ENCODE assay signal across 9 mouse cellular contexts in genomic region chr7:24363228-24363627, GRCm38 (mm10). TPM values are rescaled to one million over a fixed set of nuclear protein-coding genes. Genes with fewer than 3 reads are reported as not detected.
DNase-seq lines count a peak whose midpoint lies in the region; ATAC-seq and TF ChIP-seq lines count a peak whose summit lies in the region.
"Had no signal": no experiment of that assay in that cellular context is flagged by ENCODE, and none has a peak within 500 bp of the region (broad histone marks: within the 10 kb centered on the region; RNA-seq: fewer than 3 reads in every experiment).

No protein-coding gene starts in this region.

- 22% methylated on average over 6 of the region's 7 CpGs for WGBS in liver, postnatal 0 days (ENCODE audit: insufficient replicate concordance)
- WGBS in heart, embryonic 10.5 days, result 18% methylated on average over 7 of the region's 7 CpGs

- no peak overlapping the region for H3K9ac ChIP-seq in liver, postnatal 0 days (replicated peaks)
- H3K9ac ChIP-seq: embryonic facial prominence, embryonic 15.5 days had no signal

- TF ChIP-seq CTCF in liver, postnatal 0 days (IDR thresholded peaks at IDR 0.05; ENCODE audit: low read depth), result peak; percentile 66

- peak; percentile 21 for DNase-seq in adrenal gland, adult 2 months
- DNase-seq in adrenal gland, adult 8-10 months, result no peak
- DNase-seq in left cerebral cortex, adult 18-20 months (ENCODE audit: low spot score in 2 of 2), result peak; percentile 34 to 59
- no peak for DNase-seq in left cerebral cortex, adult 11 months (ENCODE audit: low spot score)
- peak; percentile 56 for DNase-seq in adrenal gland, postnatal 25 days
- DNase-seq in liver, postnatal 0 days, result peak; percentile 67
- DNase-seq in thymus, postnatal 36 days, result peak; percentile 67 to 69
- no peak for DNase-seq in heart, embryonic 10.5 days (ENCODE audit: low spot score)

- no peak overlapping the region for H3K4me2 ChIP-seq in liver, postnatal 0 days (ENCODE audit: low read depth, low read length)
- H3K4me2 ChIP-seq: embryonic facial prominence, embryonic 15.5 days had no signal

- H3K4me3 ChIP-seq in liver, postnatal 0 days (ENCODE audit: low read depth, low read length), result no peak overlapping the region
- H3K4me3 ChIP-seq in heart, embryonic 10.5 days, result no peak overlapping the region
- H3K4me3 ChIP-seq: embryonic facial prominence, embryonic 15.5 days had no signal

- H3K4me1 ChIP-seq in liver, postnatal 0 days (ENCODE audit: insufficient read depth), result peaks cover 14% of the 10 kb centered on the region
- H3K4me1 ChIP-seq in heart, embryonic 10.5 days, result 0 out of 2 replicates have a peak, but pooled peaks cover 4% of the 10 kb centered on the region
- H3K4me1 ChIP-seq: embryonic facial prominence, embryonic 15.5 days had no signal

- TF ChIP-seq EP300 in liver, postnatal 0 days (IDR thresholded peaks at IDR 0.05; ENCODE audit: low read depth), result no peak

- no peaks in the 10 kb centered on the region for H3K36me3 ChIP-seq in liver, postnatal 0 days (replicated peaks; ENCODE audit: insufficient read depth, low read length)
- H3K36me3 ChIP-seq in heart, embryonic 10.5 days, result no peaks in the 10 kb centered on the region
- H3K36me3 ChIP-seq: embryonic facial prominence, embryonic 15.5 days had no signal

- no peaks in the 10 kb centered on the region for H3K9me3 ChIP-seq in liver, postnatal 0 days (ENCODE audit: low read length)
- no peaks in the 10 kb centered on the region for H3K9me3 ChIP-seq in heart, embryonic 10.5 days
- H3K9me3 ChIP-seq: embryonic facial prominence, embryonic 15.5 days had no signal

- ATAC-seq in liver, postnatal 0 days, result no peak

- H3K27me3 ChIP-seq in liver, postnatal 0 days (ENCODE audit: insufficient read depth, low read length), result no peaks in the 10 kb centered on the region
- 0 out of 2 replicates have a peak, but pooled peaks cover 4% of the 10 kb centered on the region for H3K27me3 ChIP-seq in heart, embryonic 10.5 days (ENCODE audit: insufficient read depth, poor library complexity, severe bottlenecking)
- H3K27me3 ChIP-seq: embryonic facial prominence, embryonic 15.5 days had no signal

- H3K27ac ChIP-seq in liver, postnatal 0 days (ENCODE audit: low read depth), result no peak overlapping the region
- no peak overlapping the region for H3K27ac ChIP-seq in heart, embryonic 10.5 days
- H3K27ac ChIP-seq: embryonic facial prominence, embryonic 15.5 days had no signal

RNA-seq across cellular contexts. Expression of gene Kcnn4, which starts 6.8 kb away (rescaled TPM):
- under 1 TPM; 0.37 to 0.97 TPM for total RNA-seq in adrenal gland, adult 2 months (2021)
- polyA plus RNA-seq in adrenal gland, adult 2 months (2012; rRNA removed), result 2.1 and 3.0 TPM in 2 replicates
- 1 to 10 TPM in 2 of 4 experiments, under 1 TPM in 2; 0.70 to 2.0 (median 1.2) TPM for total RNA-seq in adrenal gland, adult 8-10 months (2022)
- under 1 TPM; 0.19 to 0.45 TPM for total RNA-seq in left cerebral cortex, adult 18-20 months (2021)
- total RNA-seq in adrenal gland, postnatal 25 days (2021), result 0.21 TPM in 1 of 2 replicates, not detected in the other
- 41.0 and 41.9 TPM in 2 replicates for polyA plus RNA-seq in liver, postnatal 0 days (2015; fragmentation: Nextera tagmentation; extraction: Ambion mirVana)
- polyA plus RNA-seq in heart, embryonic 10.5 days (2016; fragmentation: Nextera tagmentation; extraction: Ambion mirVana), result 11.7 and 14.2 TPM in 2 replicates

RNA-seq across cellular contexts. Expression of gene Lypd5, which starts 14.2 kb away (rescaled TPM):
- not detected for total RNA-seq in adrenal gland, adult 2 months (2021)
- not detected in 2 replicates for polyA plus RNA-seq in adrenal gland, adult 2 months (2012; rRNA removed)
- total RNA-seq in adrenal gland, adult 8-10 months (2022), result not detected
- not detected for total RNA-seq in left cerebral cortex, adult 18-20 months (2021)
- total RNA-seq in adrenal gland, postnatal 25 days (2021), result not detected in 2 replicates
- polyA plus RNA-seq in liver, postnatal 0 days (2015; fragmentation: Nextera tagmentation; extraction: Ambion mirVana), result 0.06 TPM in 1 of 2 replicates, not detected in the other
- not detected in 2 replicates for polyA plus RNA-seq in heart, embryonic 10.5 days (2016; fragmentation: Nextera tagmentation; extraction: Ambion mirVana)

RNA-seq across cellular contexts. Expression of gene Tescl, which starts 29.5 kb away (rescaled TPM):
- 1 to 10 TPM in 1 of 2 experiments, under 1 TPM in 1; 0.58 to 1.2 TPM for total RNA-seq in adrenal gland, adult 2 months (2021)
- polyA plus RNA-seq in adrenal gland, adult 2 months (2012; rRNA removed), result 1.2 and 1.8 TPM in 2 replicates
- total RNA-seq in adrenal gland, adult 8-10 months (2022), result under 1 TPM in 1 of 4 experiments, not detected in 3; 0.70 TPM
- not detected for total RNA-seq in left cerebral cortex, adult 18-20 months (2021)
- total RNA-seq in adrenal gland, postnatal 25 days (2021), result 1.0 and 1.1 TPM in 2 replicates
- not detected in 2 replicates for polyA plus RNA-seq in liver, postnatal 0 days (2015; fragmentation: Nextera tagmentation; extraction: Ambion mirVana)
- polyA plus RNA-seq in heart, embryonic 10.5 days (2016; fragmentation: Nextera tagmentation; extraction: Ambion mirVana), result not detected in 2 replicates
- polyA plus RNA-seq: embryonic facial prominence, embryonic 15.5 days had no signal

RNA-seq across cellular contexts. Expression of gene Smg9, which starts 36.2 kb away (rescaled TPM):
- 10 to 100 TPM; 19.7 to 20.2 TPM for total RNA-seq in adrenal gland, adult 2 months (2021)
- 45.8 and 46.0 TPM in 2 replicates for polyA plus RNA-seq in adrenal gland, adult 2 months (2012; rRNA removed)
- total RNA-seq in adrenal gland, adult 8-10 months (2022), result 10 to 100 TPM; 20.2 to 39.0 (median 25.9) TPM
- 10 to 100 TPM; 40.2 to 43.0 TPM for total RNA-seq in left cerebral cortex, adult 18-20 months (2021)
- total RNA-seq in adrenal gland, postnatal 25 days (2021), result 26.6 and 29.1 TPM in 2 replicates
- 8.2 and 8.7 TPM in 2 replicates for polyA plus RNA-seq in liver, postnatal 0 days (2015; fragmentation: Nextera tagmentation; extraction: Ambion mirVana)
- polyA plus RNA-seq in heart, embryonic 10.5 days (2016; fragmentation: Nextera tagmentation; extraction: Ambion mirVana), result 25.4 and 27.7 TPM in 2 replicates

RNA-seq across cellular contexts. Expression of gene Zfp94, which starts 46.8 kb away (rescaled TPM):
- 1 to 10 TPM; 3.1 to 5.5 TPM for total RNA-seq in adrenal gland, adult 2 months (2021)
- 4.3 and 4.6 TPM in 2 replicates for polyA plus RNA-seq in adrenal gland, adult 2 months (2012; rRNA removed)
- 10 to 100 TPM in 1 of 4 experiments, 1 to 10 TPM in 3; 4.8 to 10.1 (median 7.0) TPM for total RNA-seq in adrenal gland, adult 8-10 months (2022)
- 10 to 100 TPM; 12.2 to 14.1 TPM for total RNA-seq in left cerebral cortex, adult 18-20 months (2021)
- total RNA-seq in adrenal gland, postnatal 25 days (2021), result 4.1 and 6.6 TPM in 2 replicates
- polyA plus RNA-seq in liver, postnatal 0 days (2015; fragmentation: Nextera tagmentation; extraction: Ambion mirVana), result 1.8 and 2.2 TPM in 2 replicates
- 7.0 and 10.1 TPM in 2 replicates for polyA plus RNA-seq in heart, embryonic 10.5 days (2016; fragmentation: Nextera tagmentation; extraction: Ambion mirVana)

Comparison
In these comparisons a context has a peak if more than half of its experiments do, and no peak if none do; other contexts are left out.
1. DNase-seq: peak in adrenal gland, adult 2 months (single experiment), left cerebral cortex, adult 18-20 months (2 of 2), adrenal gland, postnatal 25 days (single experiment), liver, postnatal 0 days (single experiment) and thymus, postnatal 36 days (2 of 2); none in adrenal gland, adult 8-10 months (single experiment), left cerebral cortex, adult 11 months (single experiment) and heart, embryonic 10.5 days (single experiment).